Mouse (Mus musculus): Measurements from ENCODE around the gene Fbxl16. TPM values are rescaled to one million over a fixed set of nuclear protein-coding genes. Genes with fewer than 3 reads are reported as not detected.
"Not testable (repeated sequence)": the region's sequence is repeated elsewhere in the genome, so short reads cannot be mapped to it uniquely, and the experiment has no call there.

Gene Fbxl16
- polyA plus RNA-seq, 1 experiment, result 5.7 TPM

DNA sequence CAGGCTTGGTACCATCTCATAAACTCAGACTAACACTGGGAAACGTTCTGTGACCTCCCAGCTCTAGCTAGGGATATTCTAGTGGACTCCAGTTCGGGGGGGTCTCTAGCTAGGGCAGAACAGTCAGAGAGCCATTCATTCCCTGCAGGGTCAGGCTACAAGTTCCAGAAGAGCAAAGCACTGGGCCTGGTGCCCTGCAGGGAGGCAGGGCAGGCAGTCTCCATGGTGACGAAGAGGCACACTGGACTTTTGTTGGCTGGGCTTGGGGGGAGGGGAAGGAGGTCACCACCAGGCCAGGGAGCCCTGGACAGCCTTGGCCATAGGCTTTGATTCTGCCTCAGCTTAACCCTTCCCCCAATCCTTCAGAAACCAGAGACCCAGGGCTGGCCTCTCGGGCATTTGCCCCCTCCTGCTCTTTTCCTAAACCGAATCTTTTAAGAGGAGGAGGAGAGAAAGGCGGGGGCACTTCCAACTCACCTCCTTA is 13.2 kb upstream of the Fbxl16 start, which contains the start of gene AC134908.4:
Gene AC134908.4, minus strand, starts transcription at position 51 of the 484 bp plus-strand sequence.
- Histone ChIP-seq H3K4me3 (ENCODE audit: insufficient read depth, poor library complexity, severe bottlenecking) (peak within 1 kb of the TSS; percentile 51), H3ac (ENCODE audit: control insufficient read depth, insufficient read length, low read depth) (peak within 1 kb of the TSS; percentile 66), H3K79me2 (ENCODE audit: control insufficient read depth, insufficient read depth) (peaks cover 27% of the 10 kb centered on the region), H3K79me3 (ENCODE audit: low read depth) (peaks cover 7% of the 10 kb centered on the region), H3K27me3 (ENCODE audit: control insufficient read depth, insufficient read depth, insufficient read length) (no peaks in the 10 kb centered on the region), H3K36me3 (ENCODE audit: control insufficient read depth, insufficient read depth) (no peaks in the 10 kb centered on the region)
- TF ChIP-seq MYOD1 (IDR thresholded peaks at IDR 0.05; ENCODE audit: control insufficient read depth, insufficient read length, low read depth) (no peak), USF1 (IDR thresholded peaks at IDR 0.05; ENCODE audit: low read depth) (no peak), MAX (IDR thresholded peaks at IDR 0.05) (no peak), CTCF (IDR thresholded peaks at IDR 0.05; ENCODE audit: control insufficient read depth, insufficient read depth, insufficient read length) (no peak), FOSL1 (IDR thresholded peaks at IDR 0.05; ENCODE audit: insufficient read depth, low read length, poor library complexity, severe bottlenecking) (no peak), CEBPB (IDR thresholded peaks at IDR 0.05; ENCODE audit: low read depth) (no peak), MYOG (IDR thresholded peaks at IDR 0.05; ENCODE audit: control insufficient read depth, extremely low read depth, insufficient read length) (no peak)

DNA sequence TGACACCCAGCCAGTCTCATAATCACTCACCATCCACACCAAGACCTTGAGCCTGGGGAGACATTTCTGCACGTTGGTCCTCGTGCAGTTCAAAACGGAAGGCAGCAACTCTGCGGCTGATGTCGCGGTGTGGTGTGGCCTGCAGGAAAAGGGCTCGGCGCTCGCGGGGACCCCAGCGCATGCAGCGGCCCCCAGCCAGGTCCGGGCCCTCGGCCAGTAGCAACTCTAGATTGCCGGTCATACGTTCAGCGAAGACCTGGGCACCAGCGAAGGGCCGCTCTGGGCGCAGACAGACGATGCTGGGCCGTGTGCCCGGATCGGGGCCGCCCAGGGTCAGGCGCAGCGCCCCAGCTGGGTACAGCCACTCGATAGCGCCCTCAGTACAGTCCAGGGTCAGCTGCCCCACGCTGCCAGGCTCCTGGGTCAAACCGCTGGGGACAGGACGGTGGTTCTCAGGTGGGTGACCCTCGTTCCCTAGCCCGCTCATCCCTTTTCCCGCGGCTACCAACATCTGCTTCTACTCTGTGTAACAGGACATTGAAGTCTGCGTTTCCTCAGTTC is 12.6 kb upstream of the Fbxl16 start:
- Histone ChIP-seq H3K79me3 (ENCODE audit: low read depth) (peaks cover 5% of the 10 kb centered on the region), H3K79me2 (ENCODE audit: control insufficient read depth, insufficient read depth) (peaks cover 21% of the 10 kb centered on the region), H3K36me3 (ENCODE audit: control insufficient read depth, insufficient read depth) (no peaks in the 10 kb centered on the region), H3ac (ENCODE audit: control insufficient read depth, insufficient read length, low read depth) (peak overlapping the region; percentile 66), H3K4me3 (ENCODE audit: insufficient read depth, poor library complexity, severe bottlenecking) (peak overlapping the region; percentile 51), H3K27me3 (ENCODE audit: control insufficient read depth, insufficient read depth, insufficient read length) (no peaks in the 10 kb centered on the region)
- no peak for TF ChIP-seq MYOD1 (IDR thresholded peaks at IDR 0.05; ENCODE audit: control insufficient read depth, insufficient read length, low read depth)
- no peak for TF ChIP-seq FOSL1 (IDR thresholded peaks at IDR 0.05; ENCODE audit: insufficient read depth, low read length, poor library complexity, severe bottlenecking)

DNA sequence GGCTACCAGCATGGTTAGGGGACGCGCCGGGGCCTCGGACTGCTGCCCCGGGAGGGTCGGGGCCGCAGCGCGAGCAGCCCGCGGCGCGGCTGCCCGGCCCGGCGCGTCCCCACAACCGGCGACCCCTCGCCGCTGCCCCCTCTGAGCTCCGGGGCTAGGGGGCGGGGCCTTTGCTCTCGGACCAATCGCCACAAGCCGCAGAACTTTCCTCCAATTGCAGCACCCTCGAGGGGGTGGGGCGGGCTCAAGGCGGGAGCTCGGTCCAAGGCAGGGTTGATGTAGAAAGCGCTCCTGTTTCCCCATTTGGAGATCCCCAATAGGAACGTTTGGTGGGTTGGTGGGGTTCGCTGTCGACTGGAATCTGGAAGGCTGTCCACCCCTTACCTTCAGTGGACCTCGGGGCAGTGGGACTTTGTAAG is 11.9 kb upstream of the Fbxl16 start, which contains the start of gene Metrn:
Gene Metrn, minus strand, starts transcription at position 186 of the 419 bp plus-strand sequence.
- Histone ChIP-seq H3K4me3 (ENCODE audit: insufficient read depth, poor library complexity, severe bottlenecking) (peak within 1 kb of the TSS; percentile 51), H3K79me3 (ENCODE audit: low read depth) (peaks cover 5% of the 10 kb centered on the region), H3ac (ENCODE audit: control insufficient read depth, insufficient read length, low read depth) (peak within 1 kb of the TSS; percentile 66), H3K79me2 (ENCODE audit: control insufficient read depth, insufficient read depth) (peaks cover 14% of the 10 kb centered on the region), H3K27me3 (ENCODE audit: control insufficient read depth, insufficient read depth, insufficient read length) (no peaks in the 10 kb centered on the region), H3K36me3 (ENCODE audit: control insufficient read depth, insufficient read depth) (no peaks in the 10 kb centered on the region)
- TF ChIP-seq CEBPB (IDR thresholded peaks at IDR 0.05; ENCODE audit: low read depth) (no peak), USF1 (IDR thresholded peaks at IDR 0.05; ENCODE audit: low read depth) (no peak), MYOD1 (IDR thresholded peaks at IDR 0.05; ENCODE audit: control insufficient read depth, insufficient read length, low read depth) (no peak)

DNA sequence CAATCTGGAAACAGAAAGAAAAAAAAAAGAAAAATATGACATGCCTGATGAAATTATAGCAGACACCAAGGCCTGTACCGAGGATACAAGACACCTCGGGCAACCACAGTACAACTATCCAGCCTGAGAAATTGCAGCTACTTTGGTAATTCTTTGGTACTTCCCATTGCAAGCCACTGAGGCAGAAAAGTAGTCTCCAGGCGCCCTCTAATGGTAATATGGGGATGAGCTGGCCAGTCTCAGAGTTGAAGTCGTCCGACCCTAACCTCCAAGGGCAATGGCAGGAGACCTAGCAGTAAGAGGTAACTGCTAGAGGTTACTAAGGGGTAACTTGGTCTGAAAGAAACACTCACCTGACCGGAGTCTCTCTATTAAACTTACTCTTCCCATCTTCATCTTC is 7.9 kb upstream of the Fbxl16 start:
- Histone ChIP-seq H3ac (ENCODE audit: control insufficient read depth, insufficient read length, low read depth) (no peak overlapping the region), H3K79me2 (ENCODE audit: control insufficient read depth, insufficient read depth) (peaks cover 8% of the 10 kb centered on the region), H3K36me3 (ENCODE audit: control insufficient read depth, insufficient read depth) (no peaks in the 10 kb centered on the region), H3K79me3 (ENCODE audit: low read depth) (no peaks in the 10 kb centered on the region), H3K27me3 (ENCODE audit: control insufficient read depth, insufficient read depth, insufficient read length) (no peaks in the 10 kb centered on the region), H3K4me3 (ENCODE audit: insufficient read depth, poor library complexity, severe bottlenecking) (no peak overlapping the region)
- peak; percentile 54 for TF ChIP-seq CTCF (IDR thresholded peaks at IDR 0.05; ENCODE audit: control insufficient read depth, insufficient read depth, insufficient read length)
- TF ChIP-seq FOSL1 (IDR thresholded peaks at IDR 0.05; ENCODE audit: insufficient read depth, low read length, poor library complexity, severe bottlenecking), result no peak

DNA sequence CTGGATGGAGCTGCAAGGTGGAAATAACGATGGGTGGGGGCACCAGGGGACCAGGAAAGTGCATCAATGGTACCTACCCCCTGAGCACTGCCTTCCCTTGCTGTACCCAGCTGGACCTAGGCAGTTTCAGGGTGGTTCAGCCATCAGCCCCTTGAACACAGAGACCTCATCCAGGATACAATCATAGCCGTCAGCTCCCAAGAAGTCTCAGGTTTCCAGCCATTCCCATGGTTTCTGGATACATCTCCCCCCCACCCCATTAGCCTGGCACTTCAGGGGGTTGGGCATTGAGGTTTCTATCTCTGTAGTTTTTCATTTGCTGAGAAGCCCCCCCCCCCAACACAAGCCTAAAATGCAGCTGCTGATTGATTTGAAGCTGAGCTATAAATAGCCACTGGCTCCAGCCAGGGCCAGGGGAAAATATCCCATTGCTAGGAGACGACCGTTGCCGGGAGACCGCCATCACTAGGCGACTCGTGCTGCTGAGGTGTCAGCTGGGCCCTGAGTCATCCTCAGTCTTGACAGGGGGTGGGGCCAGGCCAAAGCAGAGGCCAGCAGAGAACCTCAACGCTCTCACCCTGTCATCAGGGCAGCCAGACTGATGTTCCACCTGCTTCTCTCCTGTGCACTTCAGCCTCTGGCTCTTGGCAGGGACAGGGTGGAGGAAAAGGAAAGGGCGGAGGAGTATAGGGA is 5.9 kb upstream of the Fbxl16 start:
- H3K27me3 ChIP-seq (ENCODE audit: control insufficient read depth, insufficient read depth, insufficient read length), result no peaks in the 10 kb centered on the region
- TF ChIP-seq USF1 (IDR thresholded peaks at IDR 0.05; ENCODE audit: low read depth), result peak; percentile 10
- TF ChIP-seq FOSL1 (IDR thresholded peaks at IDR 0.05; ENCODE audit: insufficient read depth, low read length, poor library complexity, severe bottlenecking), result peak; percentile 22
- no peak for TF ChIP-seq MAX (IDR thresholded peaks at IDR 0.05)
- TF ChIP-seq CEBPB (IDR thresholded peaks at IDR 0.05; ENCODE audit: low read depth), result no peak
- TF ChIP-seq MYOD1 (IDR thresholded peaks at IDR 0.05; ENCODE audit: control insufficient read depth, insufficient read length, low read depth), result peak; percentile 44
- no peaks in the 10 kb centered on the region for H3K79me3 ChIP-seq (ENCODE audit: low read depth)
- H3K79me2 ChIP-seq (ENCODE audit: control insufficient read depth, insufficient read depth), result no peaks in the 10 kb centered on the region
- no peak overlapping the region for H3K4me3 ChIP-seq (ENCODE audit: insufficient read depth, poor library complexity, severe bottlenecking)
- no peak overlapping the region for H3ac ChIP-seq (ENCODE audit: control insufficient read depth, insufficient read length, low read depth)
- no peaks in the 10 kb centered on the region for H3K36me3 ChIP-seq (ENCODE audit: control insufficient read depth, insufficient read depth)

DNA sequence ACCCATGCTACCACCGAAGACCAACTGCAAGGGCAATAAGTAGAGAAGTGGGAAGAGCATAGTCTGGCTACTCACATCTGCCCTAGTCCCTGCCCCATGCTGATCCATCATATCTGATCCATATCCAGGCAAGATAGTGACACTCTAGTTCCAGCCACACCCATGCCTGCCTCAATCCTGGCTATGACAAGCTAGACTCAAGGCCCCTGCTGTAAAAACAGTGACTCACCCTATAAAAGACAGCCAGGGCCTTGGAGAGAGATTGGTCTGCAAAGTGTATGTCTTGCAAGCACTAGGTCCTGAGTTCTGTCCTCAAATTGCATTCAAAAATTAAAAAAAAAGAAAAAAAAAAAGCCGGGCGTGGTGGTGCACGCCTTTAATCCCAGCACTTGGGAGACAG is 2.4 kb upstream of the Fbxl16 start:
- H3K79me3 ChIP-seq (ENCODE audit: low read depth), result no peaks in the 10 kb centered on the region
- no peak for TF ChIP-seq MYOG (IDR thresholded peaks at IDR 0.05; ENCODE audit: control insufficient read depth, extremely low read depth, insufficient read length)
- TF ChIP-seq MYOD1 (IDR thresholded peaks at IDR 0.05; ENCODE audit: control insufficient read depth, insufficient read length, low read depth), result peak; percentile 42
- TF ChIP-seq MAX (IDR thresholded peaks at IDR 0.05), result no peak
- no peaks in the 10 kb centered on the region for H3K79me2 ChIP-seq (ENCODE audit: control insufficient read depth, insufficient read depth)
- H3K4me3 ChIP-seq (ENCODE audit: insufficient read depth, poor library complexity, severe bottlenecking), result no peak overlapping the region
- H3K36me3 ChIP-seq (ENCODE audit: control insufficient read depth, insufficient read depth), result no peaks in the 10 kb centered on the region
- H3ac ChIP-seq (ENCODE audit: control insufficient read depth, insufficient read length, low read depth), result no peak overlapping the region
- no peaks in the 10 kb centered on the region for H3K27me3 ChIP-seq (ENCODE audit: control insufficient read depth, insufficient read depth, insufficient read length)

DNA sequence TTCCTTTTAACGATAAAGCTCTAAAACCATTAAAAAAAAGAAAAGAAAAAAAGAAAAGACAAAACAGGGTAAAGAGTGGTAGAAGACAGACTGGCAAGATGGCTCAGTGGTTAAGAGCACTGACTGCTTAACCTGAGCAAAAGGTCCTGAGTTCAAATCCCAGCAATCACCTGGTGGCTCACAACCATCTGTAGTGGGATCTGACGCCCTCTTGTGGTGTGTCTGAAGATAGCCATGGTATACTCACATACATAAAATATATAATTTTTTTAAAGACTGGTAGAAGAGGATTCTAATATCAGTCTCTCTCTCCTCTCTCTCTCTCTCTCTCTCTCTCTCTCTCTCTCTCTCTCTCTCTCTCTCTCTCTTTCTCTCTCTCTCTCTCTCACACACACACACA is 1.4 kb upstream of the Fbxl16 start:
- not testable (repeated sequence) for H3K4me3 ChIP-seq (ENCODE audit: insufficient read depth, poor library complexity, severe bottlenecking); H3ac ChIP-seq (ENCODE audit: control insufficient read depth, insufficient read length, low read depth); H3K79me2 ChIP-seq (ENCODE audit: control insufficient read depth, insufficient read depth); H3K27me3 ChIP-seq (ENCODE audit: control insufficient read depth, insufficient read depth, insufficient read length); H3K79me3 ChIP-seq (ENCODE audit: low read depth); H3K36me3 ChIP-seq (ENCODE audit: control insufficient read depth, insufficient read depth)

Data from C2C12 (cell line).